Mouse (Mus musculus) liver, embryonic 13.5 days (tissue): ENCODE measurements around the gene Ppp1r14b. TPM values are rescaled to one million over a fixed set of nuclear protein-coding genes. Genes with fewer than 3 reads are reported as not detected.

ENCODE experiments used
- ATAC-seq: fragments of 200-750 bp; cut with Nextera tagmentation; 2 replicates; pipeline ENCODE4 v1.8.0; 2017; ENCODE audit warnings: low read depth, mild to moderate bottlenecking, moderate number of reproducible peaks, moderate library complexity
- DNase-seq: peaks from one replicate; pipeline ENCODE4 v3.0.0; 2022
- H3K27ac ChIP-seq: fragments of 300-500 bp; sonication (generic); 2 replicates; pipeline ENCODE4 v1.5.1; 2015; ENCODE audit warnings: moderate library complexity, mild to moderate bottlenecking, inconsistent platforms
- H3K27me3 ChIP-seq: fragments of 300-500 bp; sonication (generic); 2 replicates; pipeline ENCODE4 v1.6.1; 2015; ENCODE audit warnings: mild to moderate bottlenecking, inconsistent platforms
- H3K36me3 ChIP-seq: fragments of 300-500 bp; sonication (generic); 2 replicates; pipeline ENCODE4 v1.6.1; 2015; ENCODE audit warnings: mild to moderate bottlenecking, inconsistent platforms
- H3K4me1 ChIP-seq: fragments of 300-500 bp; sonication (generic); replicated peaks from 2 replicates; pipeline ENCODE4 v1.6.1; 2015; ENCODE audit warnings: inconsistent platforms
- H3K4me2 ChIP-seq: fragments of 300-500 bp; sonication (generic); 2 replicates; pipeline ENCODE4 v1.6.1; 2015; ENCODE audit warnings: inconsistent platforms, mild to moderate bottlenecking, moderate library complexity
- H3K4me3 ChIP-seq: fragments of 300-500 bp; sonication (generic); replicated peaks from 2 replicates; pipeline ENCODE4 v1.5.1; 2015; ENCODE audit warnings: mild to moderate bottlenecking, inconsistent platforms
- H3K9ac ChIP-seq: fragments of 300-500 bp; sonication (generic); 2 replicates; pipeline ENCODE4 v1.6.1; 2015; ENCODE audit warnings: mild to moderate bottlenecking, inconsistent platforms
- H3K9me3 ChIP-seq: fragments of 300-500 bp; sonication (generic); replicated peaks from 2 replicates; pipeline ENCODE4 v1.6.1; 2016; ENCODE audit warnings: inconsistent platforms
- whole genome bisulfite sequencing: fragments of 180-500 bp; shearing (Covaris S2); methylation state at CpG from one replicate; pipeline ENCODE4 v1.1.7; 2015; ENCODE audit not compliant: insufficient replicate concordance; 5-methylcytosine and 5-hydroxymethylcytosine counted together
- polyA plus RNA-seq: library from polyadenylated mRNA; unstranded; fragments of >200 nt; fragmentation: Nextera tagmentation; extraction: Ambion mirVana; gene quantifications from 2 replicates; pipeline ENCODE4 v1.2.1, GENCODE M21; 2015

Gene Ppp1r14b
- polyA plus RNA-seq, 1 experiment from 2014 or later = 81.7 TPM

GRCm38 (mm10) chr19:6936299-6936698 lies 38.5 kb upstream of the Ppp1r14b start:
- Histone ChIP-seq H3K4me3 (no peak overlapping the region), H3K27ac (no peak overlapping the region), H3K9me3 (no peaks in the 10 kb centered on the region), H3K4me2 (no peak overlapping the region), H3K4me1 (peaks cover 20% of the 10 kb centered on the region), H3K27me3 (peaks cover 55% of the 10 kb centered on the region), H3K9ac (no peak overlapping the region), H3K36me3 (no peaks in the 10 kb centered on the region)
- ATAC-seq (no peak), DNase-seq (no peak)
- WGBS = 22% methylated on average over 3 of the region's 3 CpGs

- no peak for DNase-seq
- 71% methylated on average over 16 of the region's 16 CpGs for WGBS
- H3K4me3 ChIP-seq = no peak overlapping the region
- no peaks in the 10 kb centered on the region for H3K9me3 ChIP-seq
- H3K4me2 ChIP-seq = no peak overlapping the region
- ATAC-seq = no peak
- H3K36me3 ChIP-seq = no peaks in the 10 kb centered on the region
- no peak overlapping the region for H3K27ac ChIP-seq
- H3K27me3 ChIP-seq = peaks cover 40% of the 10 kb centered on the region
- peak overlapping the region; percentile 9; the same call in 1 of the 2 replicates for H3K9ac ChIP-seq
- H3K4me1 ChIP-seq = peaks cover 23% of the 10 kb centered on the region
Observed at GRCm38 (mm10) chr19:6937541-6938465, 37.0 kb upstream of the Ppp1r14b start.

GRCm38 (mm10) chr19:6939106-6940002 lies 35.4 kb upstream of the Ppp1r14b start:
- H3K4me2 ChIP-seq = no peak overlapping the region
- no peaks in the 10 kb centered on the region for H3K36me3 ChIP-seq
- peaks cover 24% of the 10 kb centered on the region for H3K27me3 ChIP-seq
- H3K4me3 ChIP-seq = no peak overlapping the region
- no peak for DNase-seq
- H3K27ac ChIP-seq = no peak overlapping the region
- no peaks in the 10 kb centered on the region for H3K9me3 ChIP-seq
- 82% methylated on average over 20 of the region's 20 CpGs for WGBS
- no peak for ATAC-seq
- H3K9ac ChIP-seq = no peak overlapping the region
- peaks cover 26% of the 10 kb centered on the region for H3K4me1 ChIP-seq

- H3K27ac ChIP-seq = peak overlapping the region; percentile 94
- peak overlapping the region; percentile 89 for H3K4me3 ChIP-seq
- ATAC-seq = no peak
- DNase-seq = no peak
- H3K27me3 ChIP-seq = peaks cover 11% of the 10 kb centered on the region
- 25% methylated on average over 29 of the region's 29 CpGs for WGBS
- peaks cover 30% of the 10 kb centered on the region for H3K4me1 ChIP-seq
- peaks cover 9% of the 10 kb centered on the region; the same call in 1 of the 2 replicates for H3K36me3 ChIP-seq
- H3K4me2 ChIP-seq = peak overlapping the region; percentile 98
- H3K9me3 ChIP-seq = no peaks in the 10 kb centered on the region
- H3K9ac ChIP-seq = peak overlapping the region; percentile 92
Observed at GRCm38 (mm10) chr19:6940396-6941351, 34.1 kb upstream of the Ppp1r14b start.

GRCm38 (mm10) chr19:6941372-6942248 lies 33.2 kb upstream of the Ppp1r14b start, which contains the start of gene Bad:
Bad (plus strand) TSS chr19:6941861.
- Histone ChIP-seq H3K27ac (peak within 1 kb of the TSS; percentile 94), H3K4me2 (peak within 1 kb of the TSS; percentile 98), H3K4me1 (peaks cover 30% of the 10 kb centered on the region), H3K4me3 (peak within 1 kb of the TSS; percentile 89), H3K9me3 (no peaks in the 10 kb centered on the region), H3K27me3 (peaks cover 4% of the 10 kb centered on the region; the same call in 1 of the 2 replicates), H3K36me3 (peaks cover 13% of the 10 kb centered on the region; the same call in 1 of the 2 replicates), H3K9ac (peak within 1 kb of the TSS; percentile 92)
- WGBS = under 1% methylated on average over 83 of the region's 83 CpGs
- DNase-seq (peak; percentile 88), ATAC-seq (peak; percentile 66)

- under 1% methylated on average over 27 of the region's 27 CpGs for WGBS
- Histone ChIP-seq H3K4me3 (peak within 1 kb of the TSS; percentile 89), H3K27ac (peak within 1 kb of the TSS; percentile 94), H3K4me1 (peaks cover 30% of the 10 kb centered on the region), H3K36me3 (peaks cover 13% of the 10 kb centered on the region; the same call in 1 of the 2 replicates), H3K4me2 (peak within 1 kb of the TSS; percentile 98), H3K27me3 (peaks cover 4% of the 10 kb centered on the region; the same call in 1 of the 2 replicates), H3K9ac (peak within 1 kb of the TSS; percentile 92), H3K9me3 (no peaks in the 10 kb centered on the region)
- DNase-seq = peak; percentile 95
- ATAC-seq = peak; percentile 92
Observed at GRCm38 (mm10) chr19:6942249-6942691, 32.5 kb upstream of the Ppp1r14b start, which contains the start of gene Gpr137. Gpr137 (minus strand) TSS chr19:6942480.

GRCm38 (mm10) chr19:6942764-6943163 lies 32.0 kb upstream of the Ppp1r14b start:
- H3K4me2 ChIP-seq = peak overlapping the region; percentile 98
- H3K27ac ChIP-seq = peak overlapping the region; percentile 80
- H3K9ac ChIP-seq = peak overlapping the region; percentile 92
- peaks cover 4% of the 10 kb centered on the region; the same call in 1 of the 2 replicates for H3K27me3 ChIP-seq
- DNase-seq = no peak
- ATAC-seq = peak; percentile 11
- no peaks in the 10 kb centered on the region for H3K9me3 ChIP-seq
- H3K36me3 ChIP-seq = peaks cover 13% of the 10 kb centered on the region; the same call in 1 of the 2 replicates
- H3K4me3 ChIP-seq = peak overlapping the region; percentile 89
- 21% methylated on average over 5 of the region's 5 CpGs for WGBS
- peaks cover 31% of the 10 kb centered on the region for H3K4me1 ChIP-seq

- H3K4me2 ChIP-seq = no peak overlapping the region
- WGBS = 85% methylated on average over 6 of the region's 6 CpGs
- no peak overlapping the region for H3K4me3 ChIP-seq
- H3K27ac ChIP-seq = no peak overlapping the region
- H3K27me3 ChIP-seq = no peaks in the 10 kb centered on the region
- H3K36me3 ChIP-seq = peaks cover 13% of the 10 kb centered on the region; the same call in 1 of the 2 replicates
- ATAC-seq = no peak
- no peak overlapping the region for H3K9ac ChIP-seq
- DNase-seq = no peak
- peaks cover 39% of the 10 kb centered on the region for H3K4me1 ChIP-seq
- H3K9me3 ChIP-seq = no peaks in the 10 kb centered on the region
Observed at GRCm38 (mm10) chr19:6943709-6944108, 31.1 kb upstream of the Ppp1r14b start.

- H3K27me3 ChIP-seq = no peaks in the 10 kb centered on the region
- ATAC-seq (no peak), DNase-seq (no peak)
- H3K9me3 ChIP-seq = no peaks in the 10 kb centered on the region
- peaks cover 57% of the 10 kb centered on the region for H3K4me1 ChIP-seq
- H3K36me3 ChIP-seq = peaks cover 13% of the 10 kb centered on the region; the same call in 1 of the 2 replicates
- H3K9ac ChIP-seq = no peak overlapping the region
- H3K27ac ChIP-seq = no peak overlapping the region
- 51% methylated on average over 4 of the region's 4 CpGs for WGBS
- H3K4me2 ChIP-seq = no peak overlapping the region
- no peak overlapping the region for H3K4me3 ChIP-seq
Observed at GRCm38 (mm10) chr19:6947742-6948141, 27.0 kb upstream of the Ppp1r14b start.
